Mouse (Mus musculus) MEL (cell line): ENCODE data around the gene Lin7c. TPM values are rescaled to one million over a fixed set of nuclear protein-coding genes. Genes with fewer than 3 reads are reported as not detected.

Source experiments
- DNase-seq: peaks from one replicate; pipeline ENCODE4 v3.0.0; 2011; ENCODE audit warnings: low read depth, low spot score
- H3K27ac ChIP-seq: 2 replicates; pipeline ENCODE4 v1.5.1; 2012; ENCODE audit warnings: low read depth, mild to moderate bottlenecking, control low read depth, low read length, moderate library complexity; ENCODE audit not compliant: control insufficient read depth
- H3K27me3 ChIP-seq, 2 experiments: fragments of 150-350 bp in 1 of 2; sonication (generic) in 1 of 2; 2 replicates each; pipeline ENCODE4 v1.6.1; 2012; ENCODE audit warnings: low read length in 2 of 2, mild to moderate bottlenecking in 2 of 2, improper control_type of control experiment in 1 of 2, moderate library complexity in 1 of 2; ENCODE audit not compliant: insufficient read depth in 2 of 2, control insufficient read depth in 1 of 2
- H3K36me3 ChIP-seq, 2 experiments: 2 replicates each; pipeline ENCODE4 v1.6.1; 2012 to 2014; ENCODE audit warnings: low read length in 2 of 2, improper control_type of control experiment in 1 of 2, inconsistent platforms in 1 of 2, mild to moderate bottlenecking in 1 of 2; ENCODE audit not compliant: insufficient read depth in 2 of 2, control insufficient read depth in 1 of 2
- H3K4me1 ChIP-seq, 2 experiments: fragments of 150-350 bp in 1 of 2; sonication (generic) in 1 of 2; 2 replicates each; pipeline ENCODE4 v1.6.1; 2012; ENCODE audit warnings: low read length in 2 of 2, improper control_type of control experiment in 1 of 2, mild to moderate bottlenecking in 1 of 2; ENCODE audit not compliant: insufficient read depth in 2 of 2, control insufficient read depth in 1 of 2
- H3K4me3 ChIP-seq, 2 experiments: fragments of 150-350 bp in 1 of 2; sonication (generic) in 1 of 2; 2 replicates each; pipeline ENCODE4 v1.5.1; 2012; ENCODE audit warnings: low read depth in 2 of 2, low read length in 2 of 2, mild to moderate bottlenecking in 2 of 2, moderate library complexity in 2 of 2, control low read depth in 1 of 2, improper control_type of control experiment in 1 of 2; ENCODE audit not compliant: control insufficient read depth in 1 of 2, insufficient read depth in 1 of 2
- H3K79me2 ChIP-seq: 2 replicates; pipeline ENCODE4 v1.6.1; 2012; ENCODE audit warnings: mild to moderate bottlenecking, low read length, moderate library complexity; ENCODE audit not compliant: control insufficient read depth, poor library complexity, insufficient read depth
- H3K9ac ChIP-seq: 2 replicates; pipeline ENCODE4 v1.6.1; 2012; ENCODE audit warnings: low read depth, mild to moderate bottlenecking, control low read depth, low read length, moderate library complexity; ENCODE audit not compliant: control insufficient read depth, poor library complexity, severe bottlenecking
- H3K9me3 ChIP-seq: fragments of 150-350 bp; sonication (generic); replicated peaks from 2 replicates; pipeline ENCODE4 v1.6.1; 2012; ENCODE audit warnings: mild to moderate bottlenecking, low read length, improper control_type of control experiment, moderate library complexity; ENCODE audit not compliant: insufficient read depth
- BHLHE40 ChIP-seq: IDR thresholded peaks from 2 replicates; pipeline ENCODE4 v1.6.1; 2012; ENCODE audit warnings: low read depth, mild to moderate bottlenecking, inconsistent platforms, low read length, improper control_type of control experiment, borderline replicate concordance
- CTCF ChIP-seq, 3 experiments: IDR thresholded peaks in 2 of 3; conservative IDR thresholded peaks in 1 of 3; 2 replicates each; pipeline ENCODE4 v1.5.1; 2011 to 2012; ENCODE audit warnings: low read length in 3 of 3, low read depth in 2 of 3, mild to moderate bottlenecking in 2 of 3, improper control_type of control experiment in 1 of 3, inconsistent platforms in 1 of 3, mixed read lengths in 1 of 3, moderate library complexity in 1 of 3; ENCODE audit not compliant: control insufficient read depth in 1 of 3, insufficient read depth in 1 of 3, poor library complexity in 1 of 3, severe bottlenecking in 1 of 3
- HCFC1 ChIP-seq: IDR thresholded peaks from 2 replicates; pipeline ENCODE4 v1.6.1; 2012; ENCODE audit warnings: low read depth, mild to moderate bottlenecking, inconsistent platforms, low read length, improper control_type of control experiment, moderate library complexity
- JUND ChIP-seq: IDR thresholded peaks from 2 replicates; pipeline ENCODE4 v1.6.1; 2011; ENCODE audit warnings: low read depth, mild to moderate bottlenecking, improper control_type of control experiment, low read length
- KAT2A ChIP-seq: conservative IDR thresholded peaks from 2 replicates; pipeline ENCODE4 v1.6.1; 2012; ENCODE audit warnings: low read depth, low read length, improper control_type of control experiment, inconsistent platforms
- MAX ChIP-seq: IDR thresholded peaks from 2 replicates; pipeline ENCODE4 v1.6.1; 2011; ENCODE audit warnings: low read length, improper control_type of control experiment
- MAZ ChIP-seq: IDR thresholded peaks from 2 replicates; pipeline ENCODE4 v1.6.1; 2012; ENCODE audit warnings: low read depth, mild to moderate bottlenecking, inconsistent platforms, low read length, improper control_type of control experiment
- NRF1 ChIP-seq: IDR thresholded peaks from 2 replicates; pipeline ENCODE4 v1.6.1; 2014; ENCODE audit warnings: low read depth, mild to moderate bottlenecking, inconsistent platforms, low read length, improper control_type of control experiment, moderate library complexity; ENCODE audit not compliant: poor library complexity, insufficient read depth, severe bottlenecking
- RAD21 ChIP-seq: IDR thresholded peaks from 2 replicates; pipeline ENCODE4 v1.6.1; 2011; ENCODE audit warnings: mild to moderate bottlenecking, low read depth, low read length, improper control_type of control experiment
- SIN3A ChIP-seq: IDR thresholded peaks from 2 replicates; pipeline ENCODE4 v1.6.1; 2012; ENCODE audit warnings: low read length, improper control_type of control experiment, inconsistent platforms
- SMC3 ChIP-seq: IDR thresholded peaks from 2 replicates; pipeline ENCODE4 v1.6.1; 2011; ENCODE audit warnings: low read depth, low read length, improper control_type of control experiment
- TAL1 ChIP-seq: IDR thresholded peaks from 2 replicates; pipeline ENCODE4 v1.6.1; 2012; ENCODE audit warnings: mild to moderate bottlenecking, inconsistent platforms, low read length, moderate library complexity, mixed read lengths
- TCF12 ChIP-seq: IDR thresholded peaks from 2 replicates; pipeline ENCODE4 v1.6.1; 2014; ENCODE audit warnings: low read depth, mild to moderate bottlenecking, inconsistent platforms, low read length, improper control_type of control experiment, moderate library complexity
- UBTF ChIP-seq: IDR thresholded peaks from 2 replicates; pipeline ENCODE4 v1.6.1; 2012; ENCODE audit warnings: low read depth, mild to moderate bottlenecking, inconsistent platforms, low read length, improper control_type of control experiment, moderate library complexity, borderline replicate concordance; ENCODE audit not compliant: insufficient read depth
- USF1 ChIP-seq: IDR thresholded peaks from 2 replicates; pipeline ENCODE4 v1.6.1; 2014; ENCODE audit warnings: low read depth, mild to moderate bottlenecking, inconsistent platforms, low read length, improper control_type of control experiment, moderate library complexity
- USF2 ChIP-seq, 2 experiments: IDR thresholded peaks; 2 replicates each; pipeline ENCODE4 v1.6.1; 2011 to 2012; ENCODE audit warnings: improper control_type of control experiment in 2 of 2, low read length in 2 of 2, borderline replicate concordance in 1 of 2, inconsistent platforms in 1 of 2, low read depth in 1 of 2, mild to moderate bottlenecking in 1 of 2; ENCODE audit not compliant: insufficient read depth in 1 of 2
- ZC3H11A ChIP-seq: IDR thresholded peaks from 2 replicates; pipeline ENCODE4 v1.6.1; 2012; ENCODE audit warnings: low read depth, mild to moderate bottlenecking, inconsistent platforms, low read length, improper control_type of control experiment
- ZNF384 ChIP-seq: IDR thresholded peaks from 2 replicates; pipeline ENCODE4 v1.6.1; 2012; ENCODE audit warnings: low read depth, mild to moderate bottlenecking, inconsistent platforms, low read length, improper control_type of control experiment
- polyA plus RNA-seq, 2 experiments: library from polyadenylated mRNA; stranded (reverse) in 1 of 2; unstranded in 1 of 2; fragments of >175 nt in 1 of 2; fragments of >200 nt in 1 of 2; gene quantifications; 2 replicates each; pipeline versions ENCODE4 v1.2.1 to v1.2.4; 2012; ENCODE audit warnings: low replicate concordance in 2 of 2, low read depth in 1 of 2; ENCODE audit not compliant: insufficient read length in 2 of 2, insufficient read depth in 1 of 2, missing spikeins in 1 of 2
- total RNA-seq: library from RNA; depleted of rRNA; stranded (reverse); fragments of 300-350 nt; gene quantifications from 2 replicates; pipeline ENCODE4 v1.2.3, GENCODE M21; 2012

Gene Lin7c
- total and polyA plus RNA-seq, 3 experiments: 45.0 to 46.8 TPM; not detected in 1

- no peak overlapping the region for H3K27ac ChIP-seq
- H3K9me3 ChIP-seq: no peaks in the 10 kb centered on the region
- no peaks in the 10 kb centered on the region for H3K79me2 ChIP-seq
- no peaks in the 10 kb centered on the region for H3K4me1 ChIP-seq
- no peak overlapping the region for H3K9ac ChIP-seq
- peak; percentile 98 for TF ChIP-seq ZC3H11A
- 0 out of 2 replicates have a peak, but pooled peaks have one; percentile 19 for TF ChIP-seq HCFC1
- TF ChIP-seq USF1: no peak
- peak; percentile 100 for TF ChIP-seq SMC3
- 0 out of 2 replicates have a peak, but pooled peaks have one; percentile 33 for TF ChIP-seq BHLHE40
- peak; percentile 78 to 100 (median 91) for TF ChIP-seq CTCF (IDR thresholded peaks at IDR 0.05 in 2 of 3, conservative IDR thresholded peaks at IDR 0.05 in 1 of 3; ENCODE audit: control insufficient read depth in 1 of 3, insufficient read depth in 1 of 3, low read depth in 2 of 3, low read length in 3 of 3, poor library complexity in 1 of 3, severe bottlenecking in 1 of 3)
- TF ChIP-seq SIN3A: peak; percentile 60
- TF ChIP-seq KAT2A: no peak
- no peak for TF ChIP-seq MAX
- no peak for TF ChIP-seq TAL1
- TF ChIP-seq ZNF384: 0 out of 2 replicates have a peak, but pooled peaks have one; percentile 26
- TF ChIP-seq RAD21: no peak; the same call in none of the 2 replicates
- TF ChIP-seq NRF1: no peak
- TF ChIP-seq TCF12: no peak
- peak; percentile 23; the same call in 1 of the 2 replicates for TF ChIP-seq MAZ
- H3K27me3 ChIP-seq: no peaks in the 10 kb centered on the region
- no peaks in the 10 kb centered on the region; a peak in 2 of 4 replicates for H3K36me3 ChIP-seq
- no peak overlapping the region for H3K4me3 ChIP-seq
- peak; percentile 91 for DNase-seq
Observed at GRCm38 (mm10) chr2:109904171-109904821, 13.6 kb downstream of the Lin7c start.

DNA sequence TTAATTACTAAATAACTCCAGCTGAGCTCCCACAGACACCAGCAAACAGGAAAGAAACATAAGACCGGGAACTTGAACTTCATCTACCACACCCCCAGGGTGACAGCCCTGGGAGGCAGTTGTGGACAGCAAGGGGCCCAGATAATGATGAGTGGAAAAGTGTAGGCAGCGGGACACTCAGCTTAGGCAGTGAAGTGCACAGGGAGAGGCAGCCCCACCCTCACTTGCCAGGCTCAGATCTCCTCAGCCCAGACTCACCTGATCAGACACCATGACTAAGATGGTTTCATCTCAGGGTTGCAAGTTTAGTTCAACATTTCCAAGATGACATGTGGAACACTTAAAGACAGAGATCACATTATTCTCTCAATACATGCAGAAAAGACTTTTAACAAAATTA is 18.5 kb downstream of the Lin7c start:
- H3K9me3 ChIP-seq: no peaks in the 10 kb centered on the region
- no peak overlapping the region for H3K4me3 ChIP-seq
- no peak overlapping the region for H3K9ac ChIP-seq
- no peak for TF ChIP-seq UBTF
- TF ChIP-seq USF2 (IDR thresholded peaks at IDR 0.05; ENCODE audit: borderline replicate concordance in 1 of 2, insufficient read depth in 1 of 2, low read depth in 1 of 2, low read length in 2 of 2): no peak
- no peak for TF ChIP-seq JUND
- TF ChIP-seq SMC3: no peak
- H3K27ac ChIP-seq: no peak overlapping the region
- H3K4me1 ChIP-seq: no peaks in the 10 kb centered on the region
- no peak for DNase-seq
- H3K27me3 ChIP-seq: no peaks in the 10 kb centered on the region
- H3K79me2 ChIP-seq: no peaks in the 10 kb centered on the region
- no peaks in the 10 kb centered on the region for H3K36me3 ChIP-seq
